Mouse (Mus musculus) leukemia stem cell, adult 10-12 weeks (primary cell): ENCODE data around the gene Ngp. TPM values are rescaled to one million over a fixed set of nuclear protein-coding genes. Genes with fewer than 3 reads are reported as not detected.

Experiments
- polyA plus RNA-seq: library from polyadenylated mRNA; stranded (reverse); fragments of >175 nt; gene quantifications from 2 replicates; pipeline ENCODE4 v1.2.3, GENCODE M21; 2012; ENCODE audit warnings: low replicate concordance

The Ngp gene
- polyA plus RNA-seq = 8.2 and 8.4 TPM in 2 replicates

GRCm38 (mm10) chr9:110419511-110420112, at the start of gene Ngp:
Gene Ngp (plus strand): TSS chr9:110419747.

GRCm38 (mm10) chr9:110408099-110408773, 11.3 kb upstream of the Ngp start, which contains the start of gene Ptpn23:
Gene Ptpn23 (minus strand): TSS chr9:110408213.

Other genes starting within 250 kb of the Ngp start
- 0.15 and 0.32 TPM in 2 replicates for gene Cspg5, start 176.0 kb upstream of the Ngp start, polyA plus RNA-seq
- gene Elp6, start 114.6 kb upstream of the Ngp start, polyA plus RNA-seq = 4.1 and 9.2 TPM in 2 replicates
- gene Scap, start 86.5 kb upstream of the Ngp start, polyA plus RNA-seq = 108 and 188 TPM in 2 replicates
- gene Ptpn23, start 11.5 kb upstream of the Ngp start, polyA plus RNA-seq = 51.8 and 106 TPM in 2 replicates
- gene Klhl18, start 56.9 kb downstream of the Ngp start, polyA plus RNA-seq = 4.1 and 7.2 TPM in 2 replicates
- not detected in 2 replicates for gene Kif9, start 57.2 kb downstream of the Ngp start, polyA plus RNA-seq
- 6.9 and 41.8 TPM in 2 replicates for gene Setd2, start 112.8 kb downstream of the Ngp start, polyA plus RNA-seq
- 1.2 and 2.9 TPM in 2 replicates for gene Nradd, start 204.7 kb downstream of the Ngp start, polyA plus RNA-seq
- 17.0 and 27.8 TPM in 2 replicates for gene Nbeal2, start 234.4 kb downstream of the Ngp start, polyA plus RNA-seq
- gene Ccdc12, start 236.8 kb downstream of the Ngp start, polyA plus RNA-seq = 52.5 and 111 TPM in 2 replicates